Mouse (Mus musculus) liver, embryonic 14.5 days (tissue): ENCODE data around the gene Cacna1d.

Source experiments
- CTCF ChIP-seq: IDR thresholded peaks from 2 replicates; pipeline ENCODE4 v1.5.1; 2016; ENCODE audit warnings: antibody characterized with exemption, low read depth, control low read depth
- EP300 ChIP-seq: IDR thresholded peaks from 2 replicates; pipeline ENCODE4 v1.6.1; 2016; ENCODE audit warnings: antibody characterized with exemption, low read depth

- TF ChIP-seq CTCF (no peak), EP300 (no peak)
Measured at GRCm38 (mm10) chr14:30362370-30362769, 128.9 kb downstream of the Cacna1d start.
